In genomic region chr11:103359122-103359521, GRCm38 (mm10) we compare ENCODE assay signal across 8 mouse cellular contexts. TPM values are rescaled to one million over a fixed set of nuclear protein-coding genes. Genes with fewer than 3 reads are reported as not detected.
DNase-seq lines count a peak whose midpoint lies in the region; ATAC-seq and TF ChIP-seq lines count a peak whose summit lies in the region.

No protein-coding gene starts in this region.

- DNase-seq in CH12.LX (ENCODE audit: extremely low read depth), result peak; percentile 81
- DNase-seq in brain, embryonic 14.5 days (ENCODE audit: low read depth), result peak; percentile 89
- DNase-seq in heart, postnatal 25 days (ENCODE audit: low spot score), result peak; percentile 42
- DNase-seq in layer of hippocampus, adult 11-12 months (ENCODE audit: low spot score), result peak; percentile 65
- peak; percentile 59 for DNase-seq in ovary, postnatal 14 days (ENCODE audit: low spot score)
- peak; percentile 76 to 78 for DNase-seq in thymus, postnatal 36 days

- intact Hi-C loops in heart, postnatal 25 days (cut with DNase I), result loop anchor here (1.0 to 10.0 kb wide), 3 partner anchors 26 to 316 kb away; no protein-coding TSS in a partner anchor

- no peak overlapping the region for H3K27ac ChIP-seq in CH12.LX (ENCODE audit: insufficient read depth, low read depth)
- no peak overlapping the region for H3K27ac ChIP-seq in forebrain, embryonic 12.5 days
- H3K27ac ChIP-seq in lung, embryonic 16.5 days (ENCODE audit: low read length), result no peak overlapping the region

- H3K4me2 ChIP-seq in CH12.LX (ENCODE audit: insufficient read depth, low read depth, poor library complexity, severe bottlenecking), result peak overlapping the region; percentile 22; the same call in 1 of the 2 replicates
- peak overlapping the region; percentile 35 for H3K4me2 ChIP-seq in forebrain, embryonic 12.5 days
- peak overlapping the region; percentile 94 for H3K4me2 ChIP-seq in lung, embryonic 16.5 days (ENCODE audit: low read depth, low read length)

- peak overlapping the region in 1 of 3 experiments; percentile 16 for H3K4me3 ChIP-seq in CH12.LX (replicated peaks in 1 of 3; ENCODE audit: low read depth in 2 of 3, low read length in 2 of 3, poor library complexity in 1 of 3)
- 0 out of 2 replicates have a peak overlapping the region, but pooled peaks have one; percentile 10 for H3K4me3 ChIP-seq in forebrain, embryonic 12.5 days (replicated peaks)
- peak overlapping the region; percentile 20 for H3K4me3 ChIP-seq in lung, embryonic 16.5 days (ENCODE audit: low read length)

- peaks cover 39% of the 10 kb centered on the region for H3K9me3 ChIP-seq in CH12.LX (replicated peaks; ENCODE audit: low read length)
- H3K9me3 ChIP-seq in forebrain, embryonic 12.5 days, result no peaks in the 10 kb centered on the region
- H3K9me3 ChIP-seq in lung, embryonic 16.5 days (ENCODE audit: control insufficient read depth, low read length), result no peaks in the 10 kb centered on the region

- TF ChIP-seq EP300 in CH12.LX (IDR thresholded peaks at IDR 0.05; ENCODE audit: low read length), result no peak

- H3K36me3 ChIP-seq in CH12.LX (replicated peaks in 1 of 2; ENCODE audit: control insufficient read depth in 1 of 2, insufficient read depth in 1 of 2, low read length in 1 of 2), result peaks cover 6 to 61% of the 10 kb centered on the region in 2 experiments
- no peaks in the 10 kb centered on the region for H3K36me3 ChIP-seq in forebrain, embryonic 12.5 days (replicated peaks)
- no peaks in the 10 kb centered on the region for H3K36me3 ChIP-seq in lung, embryonic 16.5 days (ENCODE audit: control insufficient read depth, insufficient read depth, low read length)

- peak; percentile 94 for TF ChIP-seq RAD21 in CH12.LX (IDR thresholded peaks at IDR 0.05; ENCODE audit: low read depth, low read length)

- no peak overlapping the region for H3K9ac ChIP-seq in CH12.LX (ENCODE audit: insufficient read depth, low read depth)
- no peak overlapping the region for H3K9ac ChIP-seq in forebrain, embryonic 12.5 days
- H3K9ac ChIP-seq in lung, embryonic 16.5 days (ENCODE audit: low read length), result peak overlapping the region; percentile 31

- in situ Hi-C loops in CH12.LX (cut with MboI; ENCODE audit: low pct_ligation_motif_present, low pct_unique_long_range_greater_than_20kb, low sequenced_read_pairs), result loop anchor here (5.0 kb wide), 1 partner anchor 33 kb away; no protein-coding TSS in a partner anchor

- no peaks in the 10 kb centered on the region for H3K79me2 ChIP-seq in CH12.LX (replicated peaks; ENCODE audit: control insufficient read depth, extremely low read depth, insufficient read depth, poor library complexity, severe bottlenecking)

- TF ChIP-seq CTCF in CH12.LX (conservative IDR thresholded peaks at IDR 0.05 in 1 of 2, IDR thresholded peaks at IDR 0.05 in 1 of 2; ENCODE audit: low read depth in 2 of 2, low read length in 2 of 2), result peak; percentile 35 to 97; a peak in 3 of 4 replicates
- peak; percentile 92 for TF ChIP-seq CTCF in brain, embryonic 14.5 days (IDR thresholded peaks at IDR 0.05; ENCODE audit: borderline replicate concordance, extremely low read depth, insufficient read depth, insufficient read length)

- dilution Hi-C loops in CH12.LX (cut with MboI; ENCODE audit: extremely low pct_ligation_motif_present, extremely low pct_unique_long_range_greater_than_20kb, low sequenced_read_pairs), result no loop called here

- no peaks in the 10 kb centered on the region for H3K27me3 ChIP-seq in CH12.LX (replicated peaks)
- H3K27me3 ChIP-seq in forebrain, embryonic 12.5 days, result peaks cover 92% of the 10 kb centered on the region
- peaks cover 32% of the 10 kb centered on the region for H3K27me3 ChIP-seq in lung, embryonic 16.5 days (ENCODE audit: control insufficient read depth, insufficient read depth, low read depth, low read length)

- no peak for TF ChIP-seq POLR2A in CH12.LX (IDR thresholded peaks at IDR 0.05; ENCODE audit: low read depth, low read length)
- TF ChIP-seq POLR2A in brain, embryonic 14.5 days (IDR thresholded peaks at IDR 0.05; ENCODE audit: borderline replicate concordance, extremely low read depth, insufficient read depth, insufficient read length, poor library complexity, severe bottlenecking), result no peak

- WGBS in forebrain, embryonic 12.5 days, result under 1% methylated on average over 22 of the region's 22 CpGs
- WGBS in lung, embryonic 16.5 days, result 3% methylated on average over 22 of the region's 22 CpGs

- peak; percentile 51; the same call in 1 of the 2 replicates for ATAC-seq in forebrain, embryonic 12.5 days (ENCODE audit: low FRiP score)
- ATAC-seq in lung, embryonic 16.5 days (ENCODE audit: low read depth), result no peak

- H3K4me1 ChIP-seq in CH12.LX (ENCODE audit: control insufficient read depth in 1 of 2, insufficient read depth in 2 of 2), result peaks cover 17 to 54% of the 10 kb centered on the region in 2 experiments
- peaks cover 54% of the 10 kb centered on the region for H3K4me1 ChIP-seq in forebrain, embryonic 12.5 days
- H3K4me1 ChIP-seq in lung, embryonic 16.5 days (replicated peaks; ENCODE audit: control insufficient read depth, insufficient read depth, low read length), result peaks cover 33% of the 10 kb centered on the region

TF ChIP-seq in CH12.LX, 34 proteins besides CTCF, POLR2A, EP300 and RAD21:
- TF ChIP-seq SIN3A (IDR thresholded peaks at IDR 0.05; ENCODE audit: low read length) (peak; percentile 76), MAX (IDR thresholded peaks at IDR 0.05; ENCODE audit: low read length) (peak; percentile 73), HCFC1 (IDR thresholded peaks at IDR 0.05; ENCODE audit: low read depth, low read length) (no peak), TCF12 (IDR thresholded peaks at IDR 0.05; ENCODE audit: low read depth, low read length) (peak; percentile 53; the same call in 1 of the 2 replicates), PAX5 (IDR thresholded peaks at IDR 0.05; ENCODE audit: low read length) (no peak), JUND (conservative IDR thresholded peaks at IDR 0.05; ENCODE audit: low read depth, low read length) (peak; percentile 31; the same call in 1 of the 2 replicates), SMC3 (IDR thresholded peaks at IDR 0.05; ENCODE audit: low read depth, low read length) (peak; percentile 98), NELFE (IDR thresholded peaks at IDR 0.05; ENCODE audit: low read depth, low read length) (0 out of 2 replicates have a peak, but pooled peaks have one; percentile 47), MEF2A (IDR thresholded peaks at IDR 0.05; ENCODE audit: borderline replicate concordance, low read depth, low read length) (peak; percentile 66), UBTF (IDR thresholded peaks at IDR 0.05; ENCODE audit: low read depth, low read length) (peak; percentile 78), NRF1 (IDR thresholded peaks at IDR 0.05; ENCODE audit: low read depth, low read length) (0 out of 2 replicates have a peak, but pooled peaks have one; percentile 29), BHLHE40 (IDR thresholded peaks at IDR 0.05; ENCODE audit: low read depth, low read length) (peak; percentile 77), RCOR1 (conservative IDR thresholded peaks at IDR 0.05; ENCODE audit: low read depth, low read length) (no peak; the same call in 1 of the 2 replicates), GABPA (IDR thresholded peaks at IDR 0.05; ENCODE audit: insufficient replicate concordance, low read depth, low read length) (no peak), USF1 (IDR thresholded peaks at IDR 0.05; ENCODE audit: low read depth, low read length) (no peak), JUN (IDR thresholded peaks at IDR 0.05; ENCODE audit: insufficient read depth, low read depth, low read length) (no peak), E2F4 (IDR thresholded peaks at IDR 0.05; ENCODE audit: insufficient replicate concordance, low read depth, low read length) (no peak), MXI1 (IDR thresholded peaks at IDR 0.05; ENCODE audit: low read depth, low read length) (peak; percentile 33; the same call in 1 of the 2 replicates), IRF4 (IDR thresholded peaks at IDR 0.05; ENCODE audit: low read depth, low read length) (peak; percentile 74), ZC3H11A (IDR thresholded peaks at IDR 0.05; ENCODE audit: low read depth, low read length) (peak; percentile 75), MAZ (IDR thresholded peaks at IDR 0.05; ENCODE audit: low read depth, low read length) (peak; percentile 66; the same call in 1 of the 2 replicates), MYC (IDR thresholded peaks at IDR 0.05; ENCODE audit: low read depth, low read length) (no peak), ETS1 (conservative IDR thresholded peaks at IDR 0.05; ENCODE audit: low read depth, low read length) (0 out of 2 replicates have a peak, but pooled peaks have one; percentile 22), ELF1 (IDR thresholded peaks at IDR 0.05; ENCODE audit: low read depth, low read length) (peak; percentile 41; the same call in 1 of the 2 replicates), KAT2A (IDR thresholded peaks at IDR 0.05; ENCODE audit: insufficient replicate concordance, low read length) (no peak)

RNA-seq across cellular contexts. Expression of gene Arhgap27, which starts 4.4 kb away (rescaled TPM):
- total RNA-seq in CH12.LX (2012; rRNA removed), result 24.4 and 26.1 TPM in 2 replicates
- 11.4 and 11.8 TPM in 2 replicates for total RNA-seq in CH12.LX (2014; rRNA removed)
- polyA plus RNA-seq in CH12.LX (2012; ENCODE audit: insufficient read length, low read depth), result 26.7 and 30.9 TPM in 2 replicates
- 6.7 and 7.0 TPM in 2 replicates for polyA plus RNA-seq in brain, embryonic 14.5 days (2012; rRNA removed)
- 3.2 and 3.7 TPM in 2 replicates for polyA plus RNA-seq in forebrain, embryonic 12.5 days (2016; fragmentation: Nextera tagmentation; extraction: Ambion mirVana)
- 10 to 100 TPM; 13.9 to 17.8 TPM for total RNA-seq in heart, postnatal 25 days (2021)
- 14.1 and 15.7 TPM in 2 replicates for polyA plus RNA-seq in lung, embryonic 16.5 days (2015; fragmentation: Nextera tagmentation; extraction: Ambion mirVana)

RNA-seq across cellular contexts. Expression of gene Plekhm1, which starts 53.4 kb away (rescaled TPM):
- 5.3 and 5.4 TPM in 2 replicates for total RNA-seq in CH12.LX (2012; rRNA removed)
- 2.7 and 3.5 TPM in 2 replicates for total RNA-seq in CH12.LX (2014; rRNA removed)
- polyA plus RNA-seq in CH12.LX (2012; ENCODE audit: insufficient read length, low read depth), result 18.3 and 23.2 TPM in 2 replicates
- 16.9 and 17.4 TPM in 2 replicates for polyA plus RNA-seq in brain, embryonic 14.5 days (2012; rRNA removed)
- 10.3 and 11.1 TPM in 2 replicates for polyA plus RNA-seq in forebrain, embryonic 12.5 days (2016; fragmentation: Nextera tagmentation; extraction: Ambion mirVana)
- 10 to 100 TPM in 1 of 2 experiments, 1 to 10 TPM in 1; 10.0 to 10.7 TPM for total RNA-seq in heart, postnatal 25 days (2021)
- polyA plus RNA-seq in lung, embryonic 16.5 days (2015; fragmentation: Nextera tagmentation; extraction: Ambion mirVana), result 9.8 and 10.2 TPM in 2 replicates

Comparison
In these comparisons a context has a peak if more than half of its experiments do, and no peak if none do; other contexts are left out.
1. H3K4me2 ChIP-seq: peak in every context shown above with its lines; median percentile 94 in lung, embryonic 16.5 days; 35 in forebrain, embryonic 12.5 days; 22 in CH12.LX.